Mouse (Mus musculus): ENCODE measurements around the gene Snrk. TPM values are rescaled to one million over a fixed set of nuclear protein-coding genes. Genes with fewer than 3 reads are reported as not detected.

The Snrk gene
- polyA plus RNA-seq, 1 experiment from 2014 or later = 36.9 TPM

GRCm38 (mm10) chr9:122178427-122178826 lies 61.4 kb downstream of the Snrk start:
- Histone ChIP-seq H3K4me1 (ENCODE audit: control insufficient read depth, insufficient read depth, low read length) (peaks cover 5% of the 10 kb centered on the region; the same call in 1 of the 2 replicates), H3K27ac (ENCODE audit: low read depth, low read length) (no peak overlapping the region), H3K27me3 (replicated peaks; ENCODE audit: control insufficient read depth, insufficient read depth, low read length) (no peaks in the 10 kb centered on the region), H3K9ac (ENCODE audit: low read length) (no peak overlapping the region), H3K4me3 (ENCODE audit: low read depth, low read length) (no peak overlapping the region), H3K9me3 (replicated peaks; ENCODE audit: control insufficient read depth, low read length) (no peaks in the 10 kb centered on the region), H3K36me3 (ENCODE audit: control insufficient read depth, insufficient read depth, low read length) (peaks cover 11% of the 10 kb centered on the region; the same call in 1 of the 2 replicates), H3K4me2 (ENCODE audit: low read length) (no peak overlapping the region)
- DNase-seq (ENCODE audit: low spot score) (no peak), ATAC-seq (no peak)
- WGBS = 75% methylated on average over 4 of the region's 4 CpGs

- Histone ChIP-seq H3K4me1 (ENCODE audit: control insufficient read depth, insufficient read depth, low read length) (no peaks in the 10 kb centered on the region), H3K9me3 (replicated peaks; ENCODE audit: control insufficient read depth, low read length) (no peaks in the 10 kb centered on the region), H3K36me3 (ENCODE audit: control insufficient read depth, insufficient read depth, low read length) (peaks cover 8% of the 10 kb centered on the region; the same call in 1 of the 2 replicates), H3K27me3 (replicated peaks; ENCODE audit: control insufficient read depth, insufficient read depth, low read length) (no peaks in the 10 kb centered on the region), H3K27ac (ENCODE audit: low read depth, low read length) (no peak overlapping the region), H3K9ac (ENCODE audit: low read length) (no peak overlapping the region), H3K4me3 (ENCODE audit: low read depth, low read length) (no peak overlapping the region), H3K4me2 (ENCODE audit: low read length) (no peak overlapping the region)
- WGBS = 81% methylated on average over 3 of the region's 3 CpGs
- ATAC-seq (no peak), DNase-seq (ENCODE audit: low spot score) (no peak)
These were observed 63.0 kb downstream of the Snrk start for GRCm38 (mm10) chr9:122180105-122180504.

GRCm38 (mm10) chr9:122183074-122183473 lies 66.0 kb downstream of the Snrk start:
- ATAC-seq = no peak
- Histone ChIP-seq H3K36me3 (ENCODE audit: control insufficient read depth, insufficient read depth, low read length) (0 out of 2 replicates have a peak, but pooled peaks cover 2% of the 10 kb centered on the region), H3K9me3 (replicated peaks; ENCODE audit: control insufficient read depth, low read length) (no peaks in the 10 kb centered on the region), H3K27ac (ENCODE audit: low read depth, low read length) (no peak overlapping the region), H3K9ac (ENCODE audit: low read length) (no peak overlapping the region), H3K4me2 (ENCODE audit: low read length) (no peak overlapping the region), H3K4me1 (ENCODE audit: control insufficient read depth, insufficient read depth, low read length) (no peaks in the 10 kb centered on the region), H3K4me3 (ENCODE audit: low read depth, low read length) (no peak overlapping the region), H3K27me3 (replicated peaks; ENCODE audit: control insufficient read depth, insufficient read depth, low read length) (no peaks in the 10 kb centered on the region)
- WGBS = 78% methylated on average over 4 of the region's 4 CpGs
- no peak for DNase-seq (ENCODE audit: low spot score)

GRCm38 (mm10) chr9:122184329-122184728 lies 67.3 kb downstream of the Snrk start:
- H3K27ac ChIP-seq (ENCODE audit: low read depth, low read length) = no peak overlapping the region
- H3K4me2 ChIP-seq (ENCODE audit: low read length) = no peak overlapping the region
- H3K9me3 ChIP-seq (replicated peaks; ENCODE audit: control insufficient read depth, low read length) = no peaks in the 10 kb centered on the region
- no peak for DNase-seq (ENCODE audit: low spot score)
- no peak for ATAC-seq
- H3K4me3 ChIP-seq (ENCODE audit: low read depth, low read length) = no peak overlapping the region
- WGBS = 90% methylated on average over 3 of the region's 3 CpGs
- H3K4me1 ChIP-seq (ENCODE audit: control insufficient read depth, insufficient read depth, low read length) = no peaks in the 10 kb centered on the region
- no peak overlapping the region for H3K9ac ChIP-seq (ENCODE audit: low read length)
- no peaks in the 10 kb centered on the region for H3K36me3 ChIP-seq (ENCODE audit: control insufficient read depth, insufficient read depth, low read length)
- no peaks in the 10 kb centered on the region for H3K27me3 ChIP-seq (replicated peaks; ENCODE audit: control insufficient read depth, insufficient read depth, low read length)

- DNase-seq (ENCODE audit: low spot score) (peak; percentile 72), ATAC-seq (no peak; the same call in 1 of the 2 replicates)
- Histone ChIP-seq H3K9me3 (replicated peaks; ENCODE audit: control insufficient read depth, low read length) (no peaks in the 10 kb centered on the region), H3K9ac (ENCODE audit: low read length) (no peak overlapping the region), H3K27ac (ENCODE audit: low read depth, low read length) (no peak overlapping the region), H3K4me2 (ENCODE audit: low read length) (no peak overlapping the region), H3K4me1 (ENCODE audit: control insufficient read depth, insufficient read depth, low read length) (no peaks in the 10 kb centered on the region), H3K27me3 (replicated peaks; ENCODE audit: control insufficient read depth, insufficient read depth, low read length) (no peaks in the 10 kb centered on the region), H3K36me3 (ENCODE audit: control insufficient read depth, insufficient read depth, low read length) (no peaks in the 10 kb centered on the region), H3K4me3 (ENCODE audit: low read depth, low read length) (no peak overlapping the region)
- 19% methylated on average over 2 of the region's 2 CpGs for WGBS
These were observed 68.0 kb downstream of the Snrk start for GRCm38 (mm10) chr9:122185061-122185460.

- H3K4me3 ChIP-seq (ENCODE audit: low read depth, low read length) = no peak overlapping the region
- WGBS = 89% methylated on average over 6 of the region's 6 CpGs
- DNase-seq (ENCODE audit: low spot score) (no peak), ATAC-seq (no peak)
- H3K9ac ChIP-seq (ENCODE audit: low read length) = no peak overlapping the region
- no peaks in the 10 kb centered on the region for H3K36me3 ChIP-seq (ENCODE audit: control insufficient read depth, insufficient read depth, low read length)
- H3K27me3 ChIP-seq (replicated peaks; ENCODE audit: control insufficient read depth, insufficient read depth, low read length) = no peaks in the 10 kb centered on the region
- H3K9me3 ChIP-seq (replicated peaks; ENCODE audit: control insufficient read depth, low read length) = no peaks in the 10 kb centered on the region
- no peaks in the 10 kb centered on the region for H3K4me1 ChIP-seq (ENCODE audit: control insufficient read depth, insufficient read depth, low read length)
- H3K4me2 ChIP-seq (ENCODE audit: low read length) = no peak overlapping the region
- H3K27ac ChIP-seq (ENCODE audit: low read depth, low read length) = no peak overlapping the region
These were observed 68.9 kb downstream of the Snrk start for GRCm38 (mm10) chr9:122185953-122186352.

GRCm38 (mm10) chr9:122186643-122187226 lies 69.7 kb downstream of the Snrk start:
- no peaks in the 10 kb centered on the region for H3K36me3 ChIP-seq (ENCODE audit: control insufficient read depth, insufficient read depth, low read length)
- 88% methylated on average over 1 of the region's 1 CpGs for WGBS
- DNase-seq (ENCODE audit: low spot score) (no peak), ATAC-seq (no peak)
- H3K9me3 ChIP-seq (replicated peaks; ENCODE audit: control insufficient read depth, low read length) = no peaks in the 10 kb centered on the region
- no peak overlapping the region for H3K9ac ChIP-seq (ENCODE audit: low read length)
- H3K27me3 ChIP-seq (replicated peaks; ENCODE audit: control insufficient read depth, insufficient read depth, low read length) = no peaks in the 10 kb centered on the region
- H3K4me2 ChIP-seq (ENCODE audit: low read length) = no peak overlapping the region
- H3K4me3 ChIP-seq (ENCODE audit: low read depth, low read length) = no peak overlapping the region
- H3K4me1 ChIP-seq (ENCODE audit: control insufficient read depth, insufficient read depth, low read length) = no peaks in the 10 kb centered on the region
- H3K27ac ChIP-seq (ENCODE audit: low read depth, low read length) = no peak overlapping the region

GRCm38 (mm10) chr9:122187451-122187921 lies 70.4 kb downstream of the Snrk start:
- no peak overlapping the region for H3K27ac ChIP-seq (ENCODE audit: low read depth, low read length)
- WGBS = 89% methylated on average over 7 of the region's 7 CpGs
- ATAC-seq (no peak), DNase-seq (ENCODE audit: low spot score) (no peak)
- H3K9me3 ChIP-seq (replicated peaks; ENCODE audit: control insufficient read depth, low read length) = no peaks in the 10 kb centered on the region
- H3K4me3 ChIP-seq (ENCODE audit: low read depth, low read length) = no peak overlapping the region
- H3K4me1 ChIP-seq (ENCODE audit: control insufficient read depth, insufficient read depth, low read length) = no peaks in the 10 kb centered on the region
- H3K4me2 ChIP-seq (ENCODE audit: low read length) = no peak overlapping the region
- H3K27me3 ChIP-seq (replicated peaks; ENCODE audit: control insufficient read depth, insufficient read depth, low read length) = no peaks in the 10 kb centered on the region
- no peaks in the 10 kb centered on the region for H3K36me3 ChIP-seq (ENCODE audit: control insufficient read depth, insufficient read depth, low read length)
- no peak overlapping the region for H3K9ac ChIP-seq (ENCODE audit: low read length)

GRCm38 (mm10) chr9:122188724-122189123 lies 71.7 kb downstream of the Snrk start:
- H3K27ac ChIP-seq (ENCODE audit: low read depth, low read length) = no peak overlapping the region
- H3K9ac ChIP-seq (ENCODE audit: low read length) = no peak overlapping the region
- ATAC-seq = no peak
- no peak for DNase-seq (ENCODE audit: low spot score)
- WGBS = 69% methylated on average over 1 of the region's 1 CpGs
- no peaks in the 10 kb centered on the region for H3K9me3 ChIP-seq (replicated peaks; ENCODE audit: control insufficient read depth, low read length)
- no peak overlapping the region for H3K4me3 ChIP-seq (ENCODE audit: low read depth, low read length)
- no peak overlapping the region for H3K4me2 ChIP-seq (ENCODE audit: low read length)
- H3K27me3 ChIP-seq (replicated peaks; ENCODE audit: control insufficient read depth, insufficient read depth, low read length) = no peaks in the 10 kb centered on the region
- no peaks in the 10 kb centered on the region for H3K4me1 ChIP-seq (ENCODE audit: control insufficient read depth, insufficient read depth, low read length)
- H3K36me3 ChIP-seq (ENCODE audit: control insufficient read depth, insufficient read depth, low read length) = no peaks in the 10 kb centered on the region

Measured in forebrain, embryonic 14.5 days (tissue).